Comparison of ENCODE assay signal across 8 mouse cellular contexts in genomic region chr16:18234671-18235388, GRCm38 (mm10). TPM values are rescaled to one million over a fixed set of nuclear protein-coding genes. Genes with fewer than 3 reads are reported as not detected.
DNase-seq lines count a peak whose midpoint lies in the region; ATAC-seq lines count a peak whose summit lies in the region.

Zdhhc8 (minus strand) TSS chr16:18235136.

- H3K4me2 ChIP-seq in limb, embryonic 15.5 days: peak within 1 kb of the TSS; percentile 74
- H3K4me2 ChIP-seq in midbrain, embryonic 14.5 days (ENCODE audit: low read length): peak within 1 kb of the TSS; percentile 58

- peaks cover 32% of the 10 kb centered on the region for H3K4me1 ChIP-seq in embryonic facial prominence, embryonic 10.5 days
- peaks cover 48% of the 10 kb centered on the region for H3K4me1 ChIP-seq in limb, embryonic 15.5 days
- H3K4me1 ChIP-seq in midbrain, embryonic 14.5 days (ENCODE audit: control insufficient read depth, insufficient read depth, low read length): peaks cover 23% of the 10 kb centered on the region

- WGBS in embryonic facial prominence, embryonic 10.5 days: under 1% methylated on average over 79 of the region's 79 CpGs
- under 1% methylated on average over 40 of the region's 79 CpGs for WGBS in limb, embryonic 15.5 days
- WGBS in midbrain, embryonic 14.5 days: under 1% methylated on average over 77 of the region's 79 CpGs

- peak within 1 kb of the TSS; percentile 93 for H3K4me3 ChIP-seq in embryonic facial prominence, embryonic 10.5 days
- H3K4me3 ChIP-seq in limb, embryonic 15.5 days: peak within 1 kb of the TSS; percentile 91
- peak within 1 kb of the TSS; percentile 84 for H3K4me3 ChIP-seq in midbrain, embryonic 14.5 days (replicated peaks; ENCODE audit: low read depth, low read length)

- H3K36me3 ChIP-seq in embryonic facial prominence, embryonic 10.5 days (replicated peaks): peaks cover 34% of the 10 kb centered on the region
- peaks cover 20% of the 10 kb centered on the region for H3K36me3 ChIP-seq in limb, embryonic 15.5 days
- peaks cover 23% of the 10 kb centered on the region for H3K36me3 ChIP-seq in midbrain, embryonic 14.5 days (ENCODE audit: control insufficient read depth, insufficient read depth, low read length)

- peak; percentile 83 for ATAC-seq in limb, embryonic 15.5 days (ENCODE audit: insufficient number of reproducible peaks, low FRiP score, low TSS enrichment, low read depth)
- peak; percentile 82 for ATAC-seq in midbrain, embryonic 14.5 days (ENCODE audit: low FRiP score, low TSS enrichment)

- no peaks in the 10 kb centered on the region for H3K9me3 ChIP-seq in embryonic facial prominence, embryonic 10.5 days
- no peaks in the 10 kb centered on the region for H3K9me3 ChIP-seq in limb, embryonic 15.5 days
- H3K9me3 ChIP-seq in midbrain, embryonic 14.5 days (ENCODE audit: control insufficient read depth, low read length): no peaks in the 10 kb centered on the region

- DNase-seq in urinary bladder, adult 18-20 months (ENCODE audit: low spot score in 2 of 2): peak; percentile 38 to 68
- DNase-seq in urinary bladder, postnatal 10 days (ENCODE audit: low spot score): no peak
- DNase-seq in embryonic facial prominence, embryonic 10.5 days (ENCODE audit: low spot score): peak; percentile 83
- peak; percentile 54 for DNase-seq in heart, adult 8-10 months (ENCODE audit: low spot score)
- peak; percentile 35 for DNase-seq in kidney, adult 9 months
- peak; percentile 91 for DNase-seq in midbrain, embryonic 14.5 days
- peak; percentile 64 for DNase-seq in spleen, postnatal 36 days (ENCODE audit: low spot score in 2 of 2)

- peak within 1 kb of the TSS; percentile 90 for H3K27ac ChIP-seq in embryonic facial prominence, embryonic 10.5 days (replicated peaks)
- H3K27ac ChIP-seq in limb, embryonic 15.5 days: peak within 1 kb of the TSS; percentile 90
- peak within 1 kb of the TSS; percentile 93 for H3K27ac ChIP-seq in midbrain, embryonic 14.5 days (replicated peaks; ENCODE audit: low read depth, low read length)

- no peaks in the 10 kb centered on the region for H3K27me3 ChIP-seq in embryonic facial prominence, embryonic 10.5 days (replicated peaks; ENCODE audit: low read depth, poor library complexity, severe bottlenecking)
- H3K27me3 ChIP-seq in limb, embryonic 15.5 days: no peaks in the 10 kb centered on the region
- H3K27me3 ChIP-seq in midbrain, embryonic 14.5 days (ENCODE audit: control insufficient read depth, insufficient read depth, low read length): no peaks in the 10 kb centered on the region

- H3K9ac ChIP-seq in limb, embryonic 15.5 days: peak within 1 kb of the TSS; percentile 76
- peak within 1 kb of the TSS; percentile 88 for H3K9ac ChIP-seq in midbrain, embryonic 14.5 days (replicated peaks; ENCODE audit: low read length)

RNA-seq across cellular contexts. Expression of gene Zdhhc8, which starts in this region (rescaled TPM):
- 15.5 and 17.9 TPM in 2 replicates for polyA plus RNA-seq in embryonic facial prominence, embryonic 10.5 days (2016; fragmentation: Nextera tagmentation; extraction: Ambion mirVana)
- total RNA-seq in heart, adult 8-10 months (2022): 10 to 100 TPM; 19.5 to 24.0 (median 20.8) TPM
- polyA plus RNA-seq in limb, embryonic 15.5 days (2015; fragmentation: Nextera tagmentation; extraction: Ambion mirVana): 20.0 and 23.8 TPM in 2 replicates
- 13.8 and 13.9 TPM in 2 replicates for polyA plus RNA-seq in midbrain, embryonic 14.5 days (2014; fragmentation: Nextera tagmentation; extraction: Ambion mirVana)
